10 mouse cellular contexts compared by ENCODE assay signal in the genomic region with DNA sequence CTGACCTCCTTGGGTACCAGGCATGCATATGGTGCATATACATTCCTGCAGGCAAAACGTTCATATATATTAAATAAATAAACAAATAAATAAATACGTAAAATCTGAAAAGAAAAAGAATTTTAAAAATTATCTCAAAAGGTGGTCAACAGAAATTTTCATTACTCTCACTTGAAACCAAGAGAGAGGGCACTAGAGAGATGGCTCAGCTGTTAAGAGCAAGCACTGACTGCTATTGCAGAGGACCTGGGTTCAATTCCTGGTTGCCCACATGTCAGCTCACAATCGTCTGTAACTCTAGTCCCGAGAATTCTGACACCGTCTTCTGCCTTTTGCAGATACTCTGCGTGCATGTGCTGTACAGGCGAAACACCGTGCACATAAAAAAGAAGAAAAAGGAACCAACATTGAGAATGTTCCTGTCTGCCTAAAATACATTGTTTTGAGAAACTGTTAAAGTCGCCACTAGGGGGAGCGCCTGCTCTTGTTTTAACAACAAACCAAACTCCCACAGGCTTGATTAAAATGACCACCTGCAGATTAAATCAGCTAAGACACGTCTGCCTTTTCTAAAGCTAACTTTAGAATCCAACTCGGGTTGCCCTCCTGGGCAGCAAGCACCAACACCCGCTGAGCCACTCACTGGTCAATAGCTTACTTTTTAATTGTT. TPM values are rescaled to one million over a fixed set of nuclear protein-coding genes. Genes with fewer than 3 reads are reported as not detected.
DNase-seq lines count a peak whose midpoint lies in the region; ATAC-seq and TF ChIP-seq lines count a peak whose summit lies in the region.
"Had no signal": no experiment of that assay in that cellular context is flagged by ENCODE, and none has a peak within 500 bp of the region (broad histone marks: within the 10 kb centered on the region; RNA-seq: fewer than 3 reads in every experiment).

No protein-coding gene starts in this region.

- peaks cover 17% of the 10 kb centered on the region for H3K4me1 ChIP-seq in kidney, embryonic 15.5 days
- H3K4me1 ChIP-seq in limb, embryonic 14.5 days (ENCODE audit: control insufficient read depth, insufficient read depth, low read length): peaks cover 5% of the 10 kb centered on the region

- DNase-seq in kidney, adult 18-20 months: peak; percentile 91
- peak; percentile 83 for DNase-seq in c-Kit-positive CD71-negative TER-119-negative erythroid progenitor cells, embryonic 14.5 days (ENCODE audit: low read depth)
- DNase-seq in frontal cortex, postnatal 14 days (ENCODE audit: low spot score in 2 of 2): peak; percentile 56 to 87
- peak; percentile 94 for DNase-seq in kidney, adult 9 months
- peak; percentile 89 for DNase-seq in limb, embryonic 14.5 days (ENCODE audit: low spot score)
- peak; percentile 64 for DNase-seq in ovary, adult 18-20 months (ENCODE audit: low spot score)
- DNase-seq in thymus, postnatal 10 days (ENCODE audit: low spot score in 2 of 2): peak; percentile 65 to 85

- no peak overlapping the region for H3K9ac ChIP-seq in kidney, embryonic 15.5 days
- H3K9ac ChIP-seq in limb, embryonic 14.5 days (ENCODE audit: low read depth, low read length, severe bottlenecking): no peak overlapping the region
- H3K9ac ChIP-seq: embryonic facial prominence, embryonic 12.5 days had no signal

- no peak overlapping the region for H3K4me3 ChIP-seq in kidney, embryonic 15.5 days (replicated peaks)
- no peak overlapping the region for H3K4me3 ChIP-seq in limb, embryonic 14.5 days (replicated peaks; ENCODE audit: low read length)
- H3K4me3 ChIP-seq: embryonic facial prominence, embryonic 12.5 days had no signal

- H3K36me3 ChIP-seq in kidney, embryonic 15.5 days: no peaks in the 10 kb centered on the region
- peaks cover under 1% of the 10 kb centered on the region; the same call in 1 of the 2 replicates for H3K36me3 ChIP-seq in limb, embryonic 14.5 days (ENCODE audit: control insufficient read depth, insufficient read depth, low read length)
- H3K36me3 ChIP-seq: embryonic facial prominence, embryonic 12.5 days had no signal

- no peak overlapping the region for H3K27ac ChIP-seq in kidney, embryonic 15.5 days
- H3K27ac ChIP-seq in limb, embryonic 14.5 days (replicated peaks; ENCODE audit: low read depth, low read length): no peak overlapping the region
- H3K27ac ChIP-seq: embryonic facial prominence, embryonic 12.5 days had no signal

- no peaks in the 10 kb centered on the region for H3K27me3 ChIP-seq in kidney, embryonic 15.5 days
- H3K27me3 ChIP-seq in limb, embryonic 14.5 days (ENCODE audit: control insufficient read depth, insufficient read depth, low read length): no peaks in the 10 kb centered on the region
- H3K27me3 ChIP-seq: embryonic facial prominence, embryonic 12.5 days had no signal

- WGBS in kidney, embryonic 15.5 days: 13% methylated on average over 13 of the region's 13 CpGs
- whole genome bisulfite sequencing in limb, embryonic 14.5 days: 13% methylated on average over 13 of the region's 13 CpGs

- no peak overlapping the region for H3K4me2 ChIP-seq in kidney, embryonic 15.5 days
- H3K4me2 ChIP-seq in limb, embryonic 14.5 days (replicated peaks; ENCODE audit: low read depth, low read length, severe bottlenecking): no peak overlapping the region; the same call in 1 of the 2 replicates
- H3K4me2 ChIP-seq: embryonic facial prominence, embryonic 12.5 days had no signal

- no peaks in the 10 kb centered on the region for H3K9me3 ChIP-seq in kidney, embryonic 15.5 days (replicated peaks)
- no peaks in the 10 kb centered on the region for H3K9me3 ChIP-seq in limb, embryonic 14.5 days (ENCODE audit: control insufficient read depth, low read length)
- H3K9me3 ChIP-seq: embryonic facial prominence, embryonic 12.5 days had no signal

- TF ChIP-seq POLR2A in limb, embryonic 14.5 days (IDR thresholded peaks at IDR 0.05; ENCODE audit: borderline replicate concordance, extremely low read depth, insufficient read depth, insufficient read length): no peak

- ATAC-seq in kidney, embryonic 15.5 days (replicated peaks; ENCODE audit: low FRiP score): no peak
- ATAC-seq in limb, embryonic 14.5 days (ENCODE audit: low FRiP score, low read depth): peak; percentile 30; the same call in 1 of the 2 replicates

RNA-seq across cellular contexts. Expression of a gene that starts 1.9 kb away (rescaled TPM):
- 45.7 and 47.9 TPM in 2 replicates for polyA plus RNA-seq in kidney, embryonic 15.5 days (2015; fragmentation: Nextera tagmentation; extraction: Ambion mirVana)
- 26.9 and 27.6 TPM in 2 replicates for polyA plus RNA-seq in limb, embryonic 14.5 days (2012; rRNA removed)
- polyA plus RNA-seq in limb, embryonic 14.5 days (2014; fragmentation: Nextera tagmentation; extraction: Ambion mirVana): 40.3 and 44.2 TPM in 2 replicates

RNA-seq across cellular contexts. Expression of a gene that starts 15.7 kb away (rescaled TPM):
- polyA plus RNA-seq in kidney, embryonic 15.5 days (2015; fragmentation: Nextera tagmentation; extraction: Ambion mirVana): not detected in 2 replicates
- polyA plus RNA-seq in limb, embryonic 14.5 days (2012; rRNA removed): 1.1 and 4.1 TPM in 2 replicates
- 0.35 and 0.94 TPM in 2 replicates for polyA plus RNA-seq in limb, embryonic 14.5 days (2014; fragmentation: Nextera tagmentation; extraction: Ambion mirVana)
- polyA plus RNA-seq: embryonic facial prominence, embryonic 12.5 days had no signal

RNA-seq across cellular contexts. Expression of a gene that starts 19.4 kb away (rescaled TPM):
- polyA plus RNA-seq in kidney, embryonic 15.5 days (2015; fragmentation: Nextera tagmentation; extraction: Ambion mirVana): 3.0 and 3.9 TPM in 2 replicates
- 5.9 and 9.6 TPM in 2 replicates for polyA plus RNA-seq in limb, embryonic 14.5 days (2012; rRNA removed)
- 6.8 and 7.7 TPM in 2 replicates for polyA plus RNA-seq in limb, embryonic 14.5 days (2014; fragmentation: Nextera tagmentation; extraction: Ambion mirVana)

RNA-seq across cellular contexts. Expression of a gene that starts 34.2 kb away (rescaled TPM):
- 21.3 and 24.1 TPM in 2 replicates for polyA plus RNA-seq in kidney, embryonic 15.5 days (2015; fragmentation: Nextera tagmentation; extraction: Ambion mirVana)
- polyA plus RNA-seq in limb, embryonic 14.5 days (2012; rRNA removed): 19.0 and 19.7 TPM in 2 replicates
- 16.9 and 17.5 TPM in 2 replicates for polyA plus RNA-seq in limb, embryonic 14.5 days (2014; fragmentation: Nextera tagmentation; extraction: Ambion mirVana)

RNA-seq across cellular contexts. Expression of a gene that starts 36.5 kb away (rescaled TPM):
- 0.72 and 1.4 TPM in 2 replicates for polyA plus RNA-seq in kidney, embryonic 15.5 days (2015; fragmentation: Nextera tagmentation; extraction: Ambion mirVana)
- polyA plus RNA-seq in limb, embryonic 14.5 days (2012; rRNA removed): 1.0 and 1.4 TPM in 2 replicates
- 0.51 and 0.98 TPM in 2 replicates for polyA plus RNA-seq in limb, embryonic 14.5 days (2014; fragmentation: Nextera tagmentation; extraction: Ambion mirVana)
- polyA plus RNA-seq: testis, adult 2 months had no signal
